Mouse (Mus musculus): ENCODE data around the gene Mmp20.

DNA sequence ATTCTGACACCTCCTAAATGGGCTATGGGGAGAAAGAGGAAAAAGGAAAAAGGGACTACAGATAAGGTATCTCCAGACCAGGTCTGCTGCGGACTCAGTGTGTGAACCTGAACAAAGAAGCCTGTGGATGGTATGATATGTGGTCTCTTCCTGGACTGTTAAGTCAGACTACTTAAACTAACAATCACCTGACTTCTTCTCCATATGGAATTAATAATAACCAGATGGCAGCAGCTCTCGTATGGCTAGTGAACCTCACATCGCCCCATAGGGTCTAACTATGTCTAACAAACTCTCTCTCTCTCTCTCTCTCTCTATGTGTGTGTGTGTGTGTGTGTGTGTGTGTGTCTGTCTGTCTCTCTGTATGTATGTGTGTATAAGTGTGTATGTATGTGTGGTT, 65.9 kb downstream of the Mmp20 start:
- TF ChIP-seq TAL1 (IDR thresholded peaks at IDR 0.05; ENCODE audit: low read length) (no peak), GATA1 (IDR thresholded peaks at IDR 0.05; ENCODE audit: low read length) (no peak)

All from erythroblast, embryonic 14.5 days (primary cell).